Mouse (Mus musculus): ENCODE measurements at regions not wholly inside any gene's neighbourhood (a gene's known extent, or its start where the extent isn't known, plus 50 kb on each side); places are given as distances from the start of the nearest gene placed in this dataset.

DNA sequence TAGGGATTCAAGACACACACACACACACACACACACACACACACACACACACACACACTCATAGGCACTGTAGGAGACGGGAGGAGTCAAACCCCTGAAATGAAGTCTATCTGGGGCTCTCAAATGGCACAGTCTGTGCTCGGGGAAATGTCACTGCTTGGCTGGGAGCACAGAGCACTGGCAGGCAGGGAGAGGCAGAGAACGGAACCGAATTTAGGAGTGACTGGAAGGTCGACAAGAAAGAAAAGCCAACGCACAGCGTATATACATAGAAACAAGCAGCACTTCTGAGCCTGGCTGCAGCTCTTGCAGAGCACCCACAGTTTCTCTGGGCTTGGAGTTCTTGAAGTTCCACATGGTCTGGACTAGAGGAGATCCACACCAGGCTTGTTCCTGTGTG lies 160.1 kb upstream of the Zfp703 start:
- Histone ChIP-seq H3K27me3 (0 out of 2 replicates have a peak, but pooled peaks cover 6% of the 10 kb centered on the region), H3K27ac (replicated peaks) (no peak overlapping the region), H3K9me3 (no peaks in the 10 kb centered on the region), H3K9ac (replicated peaks) (no peak overlapping the region), H3K4me1 (peaks cover 9% of the 10 kb centered on the region), H3K4me3 (no peak overlapping the region), H3K4me2 (replicated peaks) (no peak overlapping the region), H3K36me3 (no peaks in the 10 kb centered on the region)
- WGBS = 79% methylated on average over 7 of the region's 7 CpGs
- no peak for ATAC-seq (ENCODE audit: low FRiP score, low read depth)

DNA sequence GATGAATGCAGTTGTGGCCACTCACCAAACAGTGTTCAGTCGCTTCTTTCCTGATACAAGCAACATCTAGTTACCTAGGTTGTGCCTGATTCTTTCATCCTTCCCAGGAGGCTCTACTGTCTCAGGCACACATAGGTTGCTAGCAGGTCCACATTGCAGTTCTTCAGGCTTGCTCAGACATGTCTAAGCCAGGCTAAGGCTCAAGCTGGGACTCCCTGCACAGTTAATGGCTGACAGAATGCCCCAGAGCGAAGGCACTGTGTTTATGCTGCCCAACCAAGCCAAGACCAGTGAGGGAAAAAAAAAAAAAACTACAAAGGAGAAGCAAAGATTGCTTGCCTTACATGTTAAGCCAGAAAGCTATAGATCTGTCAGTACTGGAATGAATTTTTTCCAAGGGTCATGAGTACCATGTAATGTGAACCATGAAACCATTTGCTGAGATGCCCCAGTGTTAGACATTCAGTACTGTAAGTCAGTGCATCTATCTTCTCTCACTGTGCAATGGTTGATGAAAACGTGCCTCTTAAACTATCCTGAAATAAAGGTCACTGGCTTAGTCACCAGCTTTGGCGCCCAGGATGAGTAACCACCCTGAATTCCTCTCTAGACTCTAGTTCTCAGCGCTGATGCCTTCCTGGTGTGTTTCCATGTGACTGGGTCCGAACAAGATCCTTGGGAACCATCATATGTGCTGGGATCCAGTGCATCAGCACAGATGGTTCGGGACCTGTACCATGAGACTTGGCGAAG lies 152.8 kb upstream of the Zfp703 start:
- Histone ChIP-seq H3K9me3 (no peaks in the 10 kb centered on the region), H3K4me2 (replicated peaks) (no peak overlapping the region), H3K36me3 (no peaks in the 10 kb centered on the region), H3K27ac (replicated peaks) (no peak overlapping the region), H3K4me3 (no peak overlapping the region), H3K27me3 (no peaks in the 10 kb centered on the region), H3K9ac (replicated peaks) (no peak overlapping the region), H3K4me1 (no peaks in the 10 kb centered on the region)
- 86% methylated on average over 8 of the region's 8 CpGs for WGBS
- ATAC-seq (ENCODE audit: low FRiP score, low read depth) = no peak

DNA sequence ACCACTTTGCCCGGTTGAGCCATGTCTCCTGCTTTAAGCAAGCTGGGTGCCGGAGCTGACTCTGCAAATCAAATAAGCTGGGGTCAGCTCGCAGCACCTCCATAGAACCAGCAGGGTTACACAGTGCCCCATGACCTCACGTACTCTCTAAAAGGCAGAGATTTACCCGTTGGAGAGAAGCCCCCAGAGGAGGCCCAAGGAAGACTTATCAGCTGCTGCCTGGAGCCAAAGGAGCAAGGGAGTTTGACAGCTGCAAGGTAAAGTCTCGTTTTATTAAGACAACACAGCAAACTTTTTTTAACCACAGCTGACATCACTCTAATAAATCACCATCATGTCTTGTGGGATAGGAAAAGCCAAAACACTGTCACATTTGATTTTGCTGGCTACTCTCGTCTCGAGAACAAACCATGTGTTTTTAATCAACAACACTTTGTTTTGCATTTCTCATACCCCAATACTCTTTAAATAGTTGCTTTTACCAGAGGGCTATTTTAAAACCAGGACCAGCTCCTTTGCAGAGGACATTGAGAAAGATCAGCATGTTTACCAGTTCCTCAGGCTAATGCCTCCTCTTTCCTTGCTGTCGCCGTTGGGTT lies 148.7 kb upstream of the Zfp703 start:
- H3K27ac ChIP-seq (replicated peaks) = no peak overlapping the region
- H3K9me3 ChIP-seq = no peaks in the 10 kb centered on the region
- no peak overlapping the region for H3K4me2 ChIP-seq (replicated peaks)
- H3K4me1 ChIP-seq = peaks cover 5% of the 10 kb centered on the region
- H3K36me3 ChIP-seq = no peaks in the 10 kb centered on the region
- 48% methylated on average over 10 of the region's 10 CpGs for WGBS
- H3K27me3 ChIP-seq = no peaks in the 10 kb centered on the region
- H3K9ac ChIP-seq (replicated peaks) = no peak overlapping the region
- no peak for ATAC-seq (ENCODE audit: low FRiP score, low read depth)
- no peak overlapping the region for H3K4me3 ChIP-seq

DNA sequence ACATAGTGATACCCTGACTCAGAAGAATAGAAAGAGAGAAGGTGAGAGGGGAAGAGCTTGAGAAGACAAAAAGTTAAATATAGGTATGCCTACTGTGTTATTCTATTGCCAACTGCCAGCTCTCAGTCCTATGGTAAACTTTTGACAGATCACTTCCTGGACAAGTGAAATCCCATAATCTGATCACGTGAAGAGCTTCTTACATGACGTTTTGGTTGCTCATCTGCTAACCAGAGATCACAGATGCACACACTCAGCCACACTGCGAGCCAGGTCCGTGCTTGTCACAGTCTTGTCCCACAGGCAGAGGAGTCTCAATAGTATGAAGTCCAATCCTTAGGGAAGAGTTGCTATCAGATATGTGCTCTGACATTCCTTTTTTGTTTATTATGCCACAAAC lies 147.8 kb upstream of the Zfp703 start:
- no peak for ATAC-seq (ENCODE audit: low FRiP score, low read depth)
- no peak overlapping the region for H3K9ac ChIP-seq (replicated peaks)
- no peaks in the 10 kb centered on the region for H3K27me3 ChIP-seq
- H3K9me3 ChIP-seq = no peaks in the 10 kb centered on the region
- peaks cover 9% of the 10 kb centered on the region for H3K4me1 ChIP-seq
- H3K4me2 ChIP-seq (replicated peaks) = no peak overlapping the region
- WGBS = 92% methylated on average over 4 of the region's 4 CpGs
- H3K4me3 ChIP-seq = no peak overlapping the region
- no peak overlapping the region for H3K27ac ChIP-seq (replicated peaks)
- no peaks in the 10 kb centered on the region for H3K36me3 ChIP-seq

DNA sequence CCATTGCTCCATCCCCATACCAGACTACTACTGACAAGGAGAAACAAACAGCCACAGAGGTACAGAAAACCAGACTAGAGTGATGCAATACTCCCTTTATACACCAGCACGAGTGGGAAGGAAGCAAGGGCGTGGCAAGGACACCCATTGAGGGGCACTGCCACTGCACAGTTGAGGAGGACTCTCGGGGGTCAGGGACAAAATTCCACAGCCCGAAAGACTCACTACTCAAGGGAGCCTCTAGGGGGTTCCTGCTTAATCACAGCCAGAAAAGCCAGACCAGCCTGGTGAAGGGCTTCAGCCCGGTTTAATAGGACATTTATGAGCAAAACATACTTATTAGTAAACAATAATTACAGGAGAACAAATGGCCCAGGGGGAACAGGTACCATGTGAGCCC lies 146.0 kb upstream of the Zfp703 start:
- Histone ChIP-seq H3K4me2 (replicated peaks) (no peak overlapping the region), H3K9me3 (no peaks in the 10 kb centered on the region), H3K36me3 (no peaks in the 10 kb centered on the region), H3K4me3 (no peak overlapping the region), H3K9ac (replicated peaks) (no peak overlapping the region), H3K27me3 (no peaks in the 10 kb centered on the region), H3K27ac (replicated peaks) (no peak overlapping the region), H3K4me1 (peaks cover 9% of the 10 kb centered on the region)
- 35% methylated on average over 5 of the region's 5 CpGs for WGBS
- no peak for ATAC-seq (ENCODE audit: low FRiP score, low read depth)

DNA sequence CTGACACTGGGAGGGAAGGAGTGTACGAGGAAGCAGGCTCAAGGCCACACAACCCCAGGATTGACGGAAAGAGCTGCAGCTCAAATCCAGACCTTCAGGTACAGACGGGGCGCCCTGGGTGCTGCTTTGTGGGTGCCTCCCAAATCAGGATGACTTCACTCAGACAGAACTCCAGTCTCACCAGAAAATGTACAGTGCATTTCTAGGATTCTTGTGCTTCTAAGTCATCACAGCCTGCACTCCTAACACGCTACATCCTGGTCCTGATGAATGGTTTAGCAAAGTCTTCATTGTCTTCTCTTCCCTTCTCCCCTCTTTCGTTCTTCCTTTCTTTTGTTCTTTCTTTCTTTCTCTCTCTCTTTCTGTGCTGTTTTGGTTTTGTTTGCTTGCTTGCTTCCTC lies 145.3 kb upstream of the Zfp703 start:
- H3K27ac ChIP-seq (replicated peaks) = no peak overlapping the region
- H3K36me3 ChIP-seq = no peaks in the 10 kb centered on the region
- ATAC-seq (ENCODE audit: low FRiP score, low read depth) = no peak
- H3K4me3 ChIP-seq = no peak overlapping the region
- H3K9me3 ChIP-seq = no peaks in the 10 kb centered on the region
- no peak overlapping the region for H3K9ac ChIP-seq (replicated peaks)
- no peaks in the 10 kb centered on the region for H3K27me3 ChIP-seq
- WGBS = 82% methylated on average over 6 of the region's 6 CpGs
- H3K4me2 ChIP-seq (replicated peaks) = no peak overlapping the region
- peaks cover 9% of the 10 kb centered on the region for H3K4me1 ChIP-seq

DNA sequence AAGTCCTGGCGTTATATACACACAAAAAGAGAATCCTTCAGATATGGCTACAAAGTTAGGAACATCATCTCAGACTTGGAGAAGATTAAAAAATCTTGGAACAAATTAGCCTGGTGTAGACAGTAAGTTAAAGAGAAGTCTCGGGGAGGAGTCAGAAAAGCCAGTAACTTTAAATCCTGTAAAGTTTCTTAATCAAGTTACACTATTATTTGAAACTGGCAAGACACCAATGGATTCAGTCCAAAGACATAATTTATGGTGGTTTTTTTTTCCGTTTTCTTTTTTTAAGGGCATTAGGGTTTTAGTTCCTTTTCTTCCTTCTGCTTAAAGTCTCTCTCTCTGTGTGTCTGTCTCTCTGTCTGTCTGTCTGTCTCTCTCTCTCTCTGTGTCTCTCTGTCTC lies 144.6 kb upstream of the Zfp703 start:
- no peak for ATAC-seq (ENCODE audit: low FRiP score, low read depth)
- Histone ChIP-seq H3K27me3 (no peaks in the 10 kb centered on the region), H3K36me3 (no peaks in the 10 kb centered on the region), H3K9me3 (no peaks in the 10 kb centered on the region), H3K4me1 (peaks cover 9% of the 10 kb centered on the region), H3K9ac (replicated peaks) (no peak overlapping the region), H3K4me3 (no peak overlapping the region), H3K4me2 (replicated peaks) (no peak overlapping the region), H3K27ac (replicated peaks) (no peak overlapping the region)
- 90% methylated on average over 3 of the region's 3 CpGs for WGBS

DNA sequence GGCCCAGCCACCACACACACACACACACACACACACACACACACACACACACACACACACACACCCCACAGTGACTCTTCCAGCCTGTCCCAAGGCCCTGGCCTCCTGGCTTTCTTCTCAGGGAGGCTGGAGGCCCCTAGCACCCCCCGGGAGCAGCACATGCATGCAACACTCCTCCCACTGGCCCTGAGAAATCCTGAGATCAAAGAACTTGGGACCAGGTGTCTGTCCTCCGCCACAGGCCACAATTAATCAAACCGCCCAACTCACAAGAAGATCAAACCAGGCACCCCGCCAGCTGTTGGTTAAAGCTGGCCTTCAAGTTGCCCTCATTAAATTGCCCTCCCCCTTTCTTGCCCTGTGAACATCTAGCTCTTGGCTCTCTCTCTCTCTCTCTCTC lies 143.8 kb upstream of the Zfp703 start:
- no peaks in the 10 kb centered on the region for H3K36me3 ChIP-seq
- no peak overlapping the region for H3K4me2 ChIP-seq (replicated peaks)
- WGBS = 6% methylated on average over 4 of the region's 4 CpGs
- H3K27me3 ChIP-seq = no peaks in the 10 kb centered on the region
- H3K9me3 ChIP-seq = no peaks in the 10 kb centered on the region
- peaks cover 9% of the 10 kb centered on the region for H3K4me1 ChIP-seq
- no peak overlapping the region for H3K27ac ChIP-seq (replicated peaks)
- H3K9ac ChIP-seq (replicated peaks) = no peak overlapping the region
- ATAC-seq (ENCODE audit: low FRiP score, low read depth) = peak; percentile 82
- no peak overlapping the region for H3K4me3 ChIP-seq

DNA sequence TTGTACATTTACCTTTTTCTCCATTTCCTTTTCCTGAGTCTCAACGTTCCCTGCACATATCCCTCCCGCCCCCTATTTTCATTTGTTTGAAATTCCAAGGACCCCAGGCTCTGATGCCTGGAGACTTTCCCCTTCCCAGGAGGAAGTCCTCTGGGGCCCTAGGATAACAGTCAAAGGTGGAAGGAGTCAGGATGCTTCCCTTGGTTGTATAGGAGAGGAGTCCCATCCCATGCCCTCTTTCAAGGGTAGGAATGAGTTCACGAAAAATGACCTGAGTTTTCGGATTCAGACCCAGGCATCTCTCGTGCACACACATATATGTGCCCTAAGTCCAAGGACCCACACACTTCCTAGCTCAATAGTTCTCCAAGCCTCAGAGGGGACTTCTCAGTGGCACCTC lies 143.3 kb upstream of the Zfp703 start:
- H3K4me1 ChIP-seq = peaks cover 9% of the 10 kb centered on the region
- no peak overlapping the region for H3K9ac ChIP-seq (replicated peaks)
- no peak overlapping the region for H3K4me2 ChIP-seq (replicated peaks)
- H3K9me3 ChIP-seq = no peaks in the 10 kb centered on the region
- H3K4me3 ChIP-seq = no peak overlapping the region
- no peak overlapping the region for H3K27ac ChIP-seq (replicated peaks)
- 68% methylated on average over 5 of the region's 5 CpGs for WGBS
- no peaks in the 10 kb centered on the region for H3K36me3 ChIP-seq
- ATAC-seq (ENCODE audit: low FRiP score, low read depth) = no peak
- H3K27me3 ChIP-seq = no peaks in the 10 kb centered on the region

DNA sequence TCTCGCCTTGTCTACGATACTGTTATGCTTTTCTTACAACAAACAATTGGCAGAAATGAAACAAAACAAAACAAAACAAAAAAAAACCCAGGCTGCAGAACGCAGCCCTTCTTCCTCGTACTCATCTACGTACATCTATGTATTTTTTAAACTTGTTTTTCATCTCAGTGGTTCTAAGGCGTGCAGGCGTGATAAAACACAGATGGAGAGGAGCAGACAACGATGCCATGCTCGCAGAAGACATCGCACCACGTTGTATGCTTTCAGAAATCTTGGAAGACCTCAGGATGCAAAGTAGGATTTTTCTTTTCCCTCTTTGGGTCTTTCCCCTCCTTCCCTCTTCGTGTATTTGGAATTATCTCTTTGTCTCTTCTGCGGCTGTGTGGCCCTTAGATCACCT lies 142.5 kb upstream of the Zfp703 start:
- Histone ChIP-seq H3K4me1 (peaks cover 9% of the 10 kb centered on the region), H3K4me2 (replicated peaks) (no peak overlapping the region), H3K4me3 (no peak overlapping the region), H3K9ac (replicated peaks) (no peak overlapping the region), H3K9me3 (no peaks in the 10 kb centered on the region), H3K36me3 (no peaks in the 10 kb centered on the region), H3K27ac (replicated peaks) (no peak overlapping the region), H3K27me3 (no peaks in the 10 kb centered on the region)
- ATAC-seq (ENCODE audit: low FRiP score, low read depth) = no peak
- 83% methylated on average over 13 of the region's 13 CpGs for WGBS

DNA sequence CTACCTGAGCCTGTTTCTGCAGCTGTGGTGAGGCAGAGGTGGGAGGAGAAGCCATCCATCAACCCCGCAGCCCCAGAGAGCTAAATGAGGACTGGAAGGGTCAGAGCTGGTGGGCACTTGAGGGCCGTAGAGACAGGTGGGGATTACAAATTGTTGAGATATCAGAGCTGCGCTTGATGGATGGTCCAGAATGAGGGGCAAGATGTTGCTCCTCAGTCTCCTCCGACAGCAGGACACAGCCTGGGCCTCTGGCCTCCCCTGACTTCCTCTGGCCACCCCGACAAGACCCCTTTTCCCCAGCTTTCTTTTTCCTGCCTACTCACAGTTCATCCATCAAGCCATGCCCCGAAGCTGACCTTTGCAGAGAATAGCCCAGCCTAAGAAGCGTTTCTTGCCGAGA lies 142.0 kb upstream of the Zfp703 start:
- no peak for ATAC-seq (ENCODE audit: low FRiP score, low read depth)
- H3K27ac ChIP-seq (replicated peaks) = no peak overlapping the region
- H3K4me1 ChIP-seq = peaks cover 9% of the 10 kb centered on the region
- H3K9me3 ChIP-seq = no peaks in the 10 kb centered on the region
- H3K36me3 ChIP-seq = no peaks in the 10 kb centered on the region
- no peak overlapping the region for H3K4me3 ChIP-seq
- 74% methylated on average over 8 of the region's 8 CpGs for WGBS
- no peak overlapping the region for H3K9ac ChIP-seq (replicated peaks)
- no peaks in the 10 kb centered on the region for H3K27me3 ChIP-seq
- no peak overlapping the region for H3K4me2 ChIP-seq (replicated peaks)

DNA sequence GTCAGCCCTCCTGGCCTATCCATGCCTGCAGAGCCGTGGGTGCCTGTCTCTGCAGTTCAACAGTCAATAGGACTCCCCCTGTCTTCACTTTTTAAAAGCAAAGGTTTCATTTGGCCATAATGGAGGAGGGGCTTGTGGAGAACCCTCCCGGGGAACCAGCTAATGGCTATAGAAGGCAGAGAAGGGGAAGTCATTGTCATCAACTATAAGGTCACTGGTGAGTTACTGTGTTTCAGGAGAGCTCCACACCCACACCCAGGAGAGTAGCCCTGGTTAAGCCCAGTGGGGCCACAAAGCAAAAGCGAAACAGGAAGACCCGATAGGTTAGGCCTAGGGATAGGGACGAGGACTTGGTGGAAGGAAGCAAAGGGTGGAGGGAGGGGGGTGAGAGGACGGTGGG lies 141.5 kb upstream of the Zfp703 start:
- Histone ChIP-seq H3K4me3 (no peak overlapping the region), H3K36me3 (no peaks in the 10 kb centered on the region), H3K27me3 (no peaks in the 10 kb centered on the region), H3K4me1 (peaks cover 10% of the 10 kb centered on the region), H3K27ac (replicated peaks) (no peak overlapping the region), H3K9ac (replicated peaks) (no peak overlapping the region), H3K4me2 (replicated peaks) (no peak overlapping the region), H3K9me3 (no peaks in the 10 kb centered on the region)
- ATAC-seq (ENCODE audit: low FRiP score, low read depth) = no peak
- 87% methylated on average over 6 of the region's 6 CpGs for WGBS

DNA sequence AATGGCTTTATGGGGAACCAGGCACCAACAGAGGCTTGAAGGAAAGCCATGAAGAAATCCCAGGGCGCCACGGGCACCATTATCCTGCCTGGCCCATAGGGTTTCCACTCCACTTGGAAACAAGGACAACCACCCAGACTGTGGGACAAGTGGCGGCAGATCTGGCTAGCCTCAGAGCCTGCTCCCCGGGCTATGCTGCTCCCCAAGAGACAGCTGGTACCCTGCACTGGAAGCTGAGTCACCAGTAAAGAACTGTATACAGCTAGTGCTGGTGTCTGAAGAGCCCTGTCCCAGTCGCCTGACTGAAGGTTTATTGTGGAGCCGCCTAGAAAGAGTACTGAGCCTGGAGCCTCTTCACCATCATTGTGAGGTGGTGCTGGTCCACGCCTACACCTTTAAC lies 140.6 kb upstream of the Zfp703 start:
- Histone ChIP-seq H3K9ac (replicated peaks) (no peak overlapping the region), H3K9me3 (no peaks in the 10 kb centered on the region), H3K36me3 (no peaks in the 10 kb centered on the region), H3K4me3 (no peak overlapping the region), H3K4me2 (replicated peaks) (no peak overlapping the region), H3K27me3 (no peaks in the 10 kb centered on the region), H3K4me1 (peaks cover 16% of the 10 kb centered on the region), H3K27ac (replicated peaks) (no peak overlapping the region)
- ATAC-seq (ENCODE audit: low FRiP score, low read depth) = no peak
- 87% methylated on average over 7 of the region's 7 CpGs for WGBS
